Mouse (Mus musculus): ENCODE measurements around the gene Rlf.
"Not testable (repeated sequence)": the region's sequence is repeated elsewhere in the genome, so short reads cannot be mapped to it uniquely, and the experiment has no call there.

The Rlf gene

DNA sequence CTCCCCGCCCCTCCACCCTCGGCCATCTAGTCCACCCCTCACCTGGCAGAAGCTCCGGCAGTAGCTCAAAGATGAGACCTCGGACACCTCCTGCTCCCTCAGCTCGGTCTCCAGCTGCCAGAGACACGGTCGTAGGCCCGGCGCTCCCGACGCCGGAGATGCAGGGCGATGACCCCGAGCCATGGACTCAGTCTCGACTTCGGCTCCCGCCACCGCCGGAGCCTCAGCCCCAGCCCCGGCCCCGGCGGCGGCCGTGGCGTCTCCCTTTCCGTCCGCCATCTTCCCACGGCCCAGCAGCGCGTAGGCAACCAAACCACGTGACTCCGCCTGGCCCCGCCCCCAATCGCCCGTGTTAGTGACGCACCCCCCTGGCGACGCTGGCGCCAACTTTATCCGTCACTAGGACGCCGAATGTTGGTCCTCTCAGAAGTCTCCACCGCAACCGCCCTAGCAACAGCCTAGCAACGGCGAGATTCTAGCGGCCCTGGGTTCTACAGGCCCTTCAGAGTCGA is at the start of gene Rlf:
Gene Rlf (minus strand): TSS at position 292 of the 512 bp plus-strand sequence.
- peak; percentile 98 to 99 for DNase-seq (ENCODE audit: low spot score in 2 of 2)

DNA sequence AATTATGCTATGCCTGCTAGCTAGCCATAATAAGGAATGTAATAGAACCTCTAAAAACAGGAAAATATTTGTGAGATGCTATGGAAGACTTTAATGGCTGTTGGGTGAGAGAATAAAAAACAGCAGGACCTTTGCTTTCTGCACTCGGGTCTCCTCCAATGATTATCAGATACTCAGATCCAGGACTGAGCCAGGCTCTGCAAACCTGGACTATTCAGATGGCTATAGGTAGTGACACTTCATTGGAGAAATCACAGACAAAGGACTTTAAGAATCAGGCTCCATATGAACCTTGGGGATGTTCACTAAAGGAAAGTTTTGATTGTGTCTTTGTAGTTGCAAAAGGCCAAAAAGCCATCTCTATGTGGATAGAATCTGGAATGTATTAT is 26.7 kb upstream of the Rlf start:
- no peak for DNase-seq (ENCODE audit: low spot score in 2 of 2)

DNA sequence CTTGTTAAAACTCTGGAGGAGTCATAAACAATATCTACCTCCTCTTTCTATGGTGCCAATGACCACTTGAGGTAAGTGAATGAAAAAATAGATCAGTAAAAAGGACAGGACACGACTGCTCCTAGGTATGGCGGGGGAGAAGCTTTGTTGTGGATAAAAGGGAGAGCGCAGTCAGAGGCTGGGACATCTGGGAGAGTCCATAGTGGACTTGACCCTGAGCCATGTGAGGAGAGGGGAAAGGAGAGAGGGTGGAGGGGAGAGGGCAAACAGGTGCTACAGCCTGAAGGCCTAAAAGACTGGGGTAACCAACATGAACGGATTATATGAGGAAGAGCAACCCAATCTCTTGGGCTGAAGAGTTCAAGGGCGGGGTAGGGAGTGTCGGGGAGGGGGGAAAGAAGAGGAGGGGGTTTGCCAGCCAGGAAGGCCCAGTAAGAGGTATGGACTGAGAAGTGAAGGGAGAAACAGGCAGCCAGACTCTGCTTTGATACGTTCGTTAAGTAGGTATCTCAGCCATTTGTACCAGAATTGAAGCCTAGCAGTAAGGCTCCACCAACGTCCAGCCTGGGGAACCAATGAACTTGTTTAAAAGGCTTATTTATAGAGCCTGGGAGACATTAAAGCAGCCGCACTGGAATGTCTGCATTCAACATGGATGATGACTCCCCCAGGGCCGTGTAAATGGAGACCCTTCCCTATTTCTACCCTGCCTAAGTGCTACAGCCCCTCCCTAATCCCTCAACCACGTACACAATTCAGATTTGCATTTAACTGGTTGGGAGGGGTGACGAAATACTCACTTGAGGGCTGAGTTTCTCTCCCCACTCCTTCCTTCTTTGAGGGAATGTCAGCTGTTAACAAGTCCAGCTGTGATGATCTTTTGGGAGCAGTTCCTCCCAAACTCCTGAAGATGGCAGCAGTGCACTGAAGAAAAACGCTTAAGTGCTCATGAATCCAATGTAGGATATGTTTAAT is 26.0 kb upstream of the Rlf start:
- no peak for DNase-seq (ENCODE audit: low spot score in 2 of 2)

DNA sequence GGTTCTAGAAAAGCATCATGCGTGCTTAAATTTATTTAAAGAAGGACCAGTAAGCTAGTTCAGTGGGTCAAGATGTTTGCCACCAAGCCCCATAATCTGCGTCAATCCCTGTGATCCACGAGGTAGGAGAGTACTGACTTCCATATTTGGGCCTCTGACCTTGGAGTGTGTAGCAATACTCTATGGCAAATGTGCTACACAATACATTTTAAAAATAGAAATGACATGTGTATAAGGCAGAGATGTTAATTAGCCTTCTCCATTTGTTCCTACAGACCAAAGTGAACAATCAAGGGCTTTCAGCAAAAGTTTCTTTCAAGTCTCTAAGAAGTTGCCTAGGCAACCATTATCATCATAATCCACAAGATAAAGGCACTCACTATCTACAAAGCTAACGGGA is 25.0 kb upstream of the Rlf start:
- no peak for DNase-seq (ENCODE audit: low spot score in 2 of 2)

DNA sequence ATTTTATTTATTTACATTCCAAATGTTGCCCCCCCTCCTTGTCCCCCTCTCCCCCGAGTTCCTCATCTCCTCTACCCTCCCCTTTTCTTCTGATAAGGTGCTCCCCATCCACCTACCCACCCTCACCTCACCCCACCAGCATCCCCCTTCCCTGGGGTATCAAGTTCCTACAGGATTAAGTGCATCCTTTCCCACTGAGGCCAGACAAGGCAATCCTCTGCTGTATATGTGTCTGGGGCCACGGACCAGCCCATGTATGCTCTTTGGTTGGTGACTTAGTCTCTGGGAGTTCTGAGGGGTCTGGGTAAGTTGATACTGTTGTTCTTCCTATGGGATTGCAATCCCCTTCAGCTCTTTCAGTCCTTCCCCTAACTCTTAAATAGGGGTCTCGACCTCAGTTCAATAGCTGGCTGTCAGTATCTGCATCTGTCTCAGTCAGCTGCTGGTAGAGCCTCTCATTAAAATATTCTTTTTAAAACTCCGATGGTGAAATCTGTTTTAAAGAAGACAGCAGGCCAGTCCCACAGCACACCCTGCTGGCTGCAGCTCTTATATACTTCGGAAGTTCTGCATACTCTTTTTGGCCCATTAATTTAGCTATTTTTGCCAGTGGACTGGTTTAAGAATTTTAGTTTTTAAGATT is 17.0 kb upstream of the Rlf start:
- no peak for DNase-seq (ENCODE audit: low spot score in 2 of 2)

DNA sequence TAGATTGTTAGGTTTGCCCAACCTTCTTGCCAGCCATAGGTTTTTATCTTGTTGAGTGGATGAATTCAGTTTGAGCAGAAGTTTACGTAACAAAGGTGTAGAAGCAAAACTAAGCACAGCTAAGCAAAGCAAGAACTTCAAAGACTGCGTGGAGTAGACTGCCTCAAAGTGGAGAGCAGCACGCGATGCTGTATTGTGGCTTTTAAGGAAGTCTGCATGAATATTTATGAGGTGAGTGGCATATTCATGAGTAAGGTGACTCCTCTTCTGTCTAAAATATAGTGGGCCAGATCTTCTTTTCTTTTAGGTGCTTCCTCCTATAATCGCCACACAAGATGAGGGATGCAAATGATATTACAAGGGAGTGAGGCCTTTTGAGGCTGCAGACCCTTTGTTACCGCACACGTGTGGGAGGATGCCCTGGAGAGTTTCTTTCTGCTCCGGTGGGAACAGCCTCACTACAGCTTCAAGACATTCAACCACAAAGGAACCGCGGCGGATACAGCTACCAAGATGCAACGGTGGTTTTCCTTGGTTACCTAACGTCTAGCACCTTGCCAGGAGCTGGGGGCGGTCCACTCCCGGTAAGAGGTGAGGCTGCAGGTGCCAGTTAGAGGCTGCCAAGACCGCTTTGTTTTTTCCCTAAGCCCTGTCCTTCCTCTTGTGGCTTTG is 16.2 kb upstream of the Rlf start:
- DNase-seq (ENCODE audit: low spot score in 2 of 2) = peak in 1 of 2 experiments; percentile 18

DNA sequence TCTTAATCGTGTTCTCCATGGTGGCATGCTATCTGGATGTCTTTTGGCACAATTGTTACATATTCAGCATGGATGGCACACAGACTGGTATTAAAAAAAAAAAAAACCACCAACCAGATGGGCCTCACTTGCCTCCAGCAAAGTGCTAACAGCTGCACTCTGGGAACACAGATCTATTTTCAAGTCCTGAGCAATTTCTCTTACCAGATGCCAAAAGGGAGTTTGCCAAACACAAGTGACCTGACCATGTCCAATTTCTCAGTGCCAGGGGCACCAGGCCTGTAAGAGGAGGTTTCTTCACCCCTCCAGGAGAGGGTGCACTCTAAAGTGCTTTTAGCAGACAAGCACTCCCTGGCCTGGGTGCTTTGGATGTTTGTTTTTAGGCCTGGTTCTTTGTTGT is 12.2 kb upstream of the Rlf start:
- DNase-seq (ENCODE audit: low spot score in 2 of 2) = peak in 1 of 2 experiments; percentile 11

DNA sequence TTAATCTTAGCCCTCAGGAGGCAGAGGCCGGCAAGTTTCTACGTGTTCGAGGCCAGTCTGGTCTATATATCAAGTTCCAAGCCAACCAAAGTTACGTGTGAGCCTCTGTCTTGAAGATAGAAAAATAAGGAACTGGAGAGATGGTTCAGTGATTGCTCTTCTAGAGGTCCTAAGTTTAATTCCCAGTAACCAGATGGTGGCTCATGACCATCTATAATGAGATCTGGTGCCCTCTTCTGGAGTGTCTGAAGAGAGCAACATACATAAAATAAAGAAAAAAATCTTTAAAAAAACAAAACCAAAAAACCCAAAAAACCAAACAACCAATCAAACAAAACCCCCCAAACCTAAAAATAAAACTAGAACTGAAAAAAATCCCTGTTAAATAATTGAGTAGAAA is 10.3 kb upstream of the Rlf start:
- DNase-seq (ENCODE audit: low spot score in 2 of 2) = no peak

DNA sequence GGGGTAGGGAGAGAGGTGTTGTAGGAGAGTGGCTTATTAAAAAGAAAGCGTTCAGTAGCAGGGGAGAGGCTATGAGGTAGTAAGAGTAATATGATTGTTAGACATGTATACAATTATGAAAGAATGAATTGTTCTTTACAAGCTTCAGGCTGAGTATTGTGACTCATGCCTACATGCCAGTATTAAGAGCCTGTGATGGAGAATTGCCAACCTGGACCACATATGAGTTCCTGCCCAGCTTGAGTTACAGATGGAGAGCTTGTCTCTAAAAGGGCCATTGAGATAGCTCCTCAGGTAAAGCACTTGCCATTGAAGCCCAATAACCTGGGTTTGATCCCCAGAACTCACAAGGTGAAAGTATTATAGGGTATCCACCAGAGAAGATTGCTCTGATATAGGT is 8.3 kb upstream of the Rlf start:
- DNase-seq (ENCODE audit: low spot score in 2 of 2) = no peak

DNA sequence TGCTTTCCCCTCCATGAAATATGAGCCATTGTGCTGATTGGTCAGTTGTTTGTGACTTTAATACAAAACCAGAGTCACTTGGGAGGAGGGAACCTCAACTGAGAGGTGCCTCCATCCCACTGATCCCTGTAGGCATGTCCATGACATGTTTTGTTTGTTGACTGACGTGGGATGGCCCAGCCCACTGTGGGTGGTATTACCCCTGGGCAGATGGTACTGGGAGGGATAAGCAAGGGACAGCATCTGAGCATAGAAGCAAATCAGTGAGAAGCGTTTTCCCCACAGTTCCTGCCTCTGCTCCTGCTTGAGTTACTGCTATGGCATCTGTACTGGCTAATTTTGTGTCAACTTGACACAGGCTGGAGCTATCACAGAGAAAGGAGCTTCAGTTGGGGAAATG is 1.3 kb upstream of the Rlf start:
- DNase-seq (ENCODE audit: low spot score in 2 of 2) = no peak

DNA sequence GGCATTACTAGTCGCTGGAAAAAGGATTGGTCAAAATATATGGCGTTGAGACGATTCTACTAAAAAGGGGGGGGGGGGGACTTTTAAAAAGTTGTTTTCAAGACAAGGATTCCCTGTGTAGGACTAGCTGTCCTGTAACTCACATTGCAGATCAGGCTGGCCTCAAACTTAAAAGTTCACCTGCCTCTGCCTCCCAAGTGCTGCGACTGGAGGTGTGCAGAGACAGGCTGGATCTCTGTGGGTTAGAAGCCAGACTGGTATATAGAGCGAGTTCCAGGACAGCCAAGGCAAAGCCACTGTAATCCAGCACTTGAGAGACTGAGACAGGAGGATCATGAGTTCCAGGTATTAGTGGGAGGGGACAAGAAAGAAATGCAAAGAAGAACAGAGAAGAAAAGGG is 605 bp upstream of the Rlf start:
- DNase-seq (ENCODE audit: low spot score in 2 of 2) = no peak

DNA sequence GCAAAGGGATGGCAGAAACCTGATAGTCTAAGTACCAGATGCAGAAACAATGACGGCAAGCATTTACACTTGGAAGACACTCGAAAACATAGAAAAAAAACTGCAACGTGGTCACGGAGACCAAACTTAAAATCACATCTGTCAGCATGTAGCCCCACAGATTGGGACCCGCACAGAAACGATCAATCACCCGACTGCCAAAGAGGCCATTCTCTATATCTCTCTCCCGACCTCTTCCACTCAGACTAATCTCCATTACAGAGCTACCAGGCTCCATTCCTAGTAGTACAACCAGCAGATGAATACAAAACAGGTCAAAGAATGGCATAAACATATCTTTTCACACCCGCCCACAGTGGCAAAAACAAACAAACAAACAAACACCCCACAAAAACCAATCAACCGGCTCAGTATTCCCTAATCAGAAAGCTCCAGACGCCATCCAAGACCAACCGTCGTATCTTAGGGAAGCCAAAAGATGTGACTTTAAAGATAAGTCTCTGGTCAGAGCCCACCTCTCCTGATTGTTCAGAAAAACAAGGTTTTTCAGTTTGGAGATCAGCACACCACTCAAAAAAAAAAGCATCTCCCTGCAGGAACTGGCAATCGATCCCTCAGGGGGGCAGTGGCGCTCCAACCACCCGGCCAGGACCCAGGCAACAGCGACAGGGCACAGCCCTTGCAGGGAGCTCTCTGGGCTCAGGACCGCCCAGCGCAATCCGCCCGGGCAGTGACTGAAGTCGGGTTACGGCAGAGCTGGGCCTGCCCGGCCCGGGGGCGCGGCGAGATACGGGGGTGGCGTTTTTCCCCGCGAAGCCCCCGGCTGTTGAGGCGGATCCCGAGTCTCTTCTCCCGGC is 720 bp downstream of the Rlf start:
- DNase-seq (ENCODE audit: low spot score in 2 of 2) = peak; percentile 36 to 37

DNA sequence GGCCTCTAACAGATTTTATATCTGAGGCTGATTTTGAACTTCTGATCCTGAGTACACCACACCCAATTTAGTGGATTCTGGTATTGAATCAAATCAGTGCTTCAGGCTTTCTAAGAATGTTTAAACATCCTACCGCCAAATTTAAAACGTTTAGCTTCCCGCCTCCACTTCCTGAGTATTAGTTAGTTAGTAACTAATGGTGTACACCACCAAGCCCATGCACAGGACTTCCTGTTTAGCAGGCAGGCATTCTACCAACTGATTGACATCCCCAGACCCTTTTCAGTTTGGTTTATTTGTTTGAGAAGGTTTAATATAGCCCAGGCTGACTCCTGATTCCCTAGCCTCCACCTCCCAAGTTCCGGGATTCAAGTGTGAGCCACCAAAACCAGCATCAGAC is 6.0 kb downstream of the Rlf start:
- DNase-seq (ENCODE audit: low spot score in 2 of 2) = no peak

DNA sequence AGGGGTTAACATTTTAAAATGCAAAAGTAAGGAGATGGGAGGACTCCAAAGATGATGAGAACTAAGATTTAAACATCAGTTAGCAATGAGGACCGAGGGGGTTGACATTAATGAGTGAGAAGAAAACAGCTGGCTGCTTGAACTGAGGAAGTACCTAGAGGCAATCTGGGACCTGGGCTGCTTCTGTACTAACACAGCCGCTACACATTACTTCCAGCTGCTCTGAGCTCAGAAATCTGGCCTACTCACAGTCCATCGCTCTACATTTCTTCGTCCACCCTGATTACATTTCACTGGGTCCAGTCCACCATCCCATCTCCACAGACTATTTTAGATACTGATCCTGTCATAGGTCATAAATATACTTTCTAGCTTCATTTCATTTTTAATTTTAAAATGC is 17.0 kb downstream of the Rlf start:
- no peak for DNase-seq (ENCODE audit: low spot score in 2 of 2)

DNA sequence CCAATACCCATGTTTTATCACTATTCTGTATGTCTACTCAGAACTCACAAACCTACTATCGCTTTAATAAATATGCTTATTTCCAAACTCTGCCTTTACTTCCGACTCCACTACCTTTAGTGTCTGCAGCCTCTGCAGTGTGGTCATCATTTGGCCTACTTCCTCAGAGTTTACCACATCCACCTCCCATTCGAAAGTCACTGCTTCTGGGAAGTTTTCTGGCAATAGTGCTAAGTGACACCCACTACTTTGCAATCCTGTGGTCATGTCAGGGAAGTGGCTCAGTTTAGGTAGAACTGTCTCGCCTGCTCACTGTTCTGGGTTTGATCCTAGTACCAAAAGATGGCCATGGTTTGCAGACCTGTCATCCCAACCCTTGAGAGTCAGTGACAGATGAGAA is 17.9 kb downstream of the Rlf start:
- DNase-seq (ENCODE audit: low spot score in 2 of 2) = no peak

DNA sequence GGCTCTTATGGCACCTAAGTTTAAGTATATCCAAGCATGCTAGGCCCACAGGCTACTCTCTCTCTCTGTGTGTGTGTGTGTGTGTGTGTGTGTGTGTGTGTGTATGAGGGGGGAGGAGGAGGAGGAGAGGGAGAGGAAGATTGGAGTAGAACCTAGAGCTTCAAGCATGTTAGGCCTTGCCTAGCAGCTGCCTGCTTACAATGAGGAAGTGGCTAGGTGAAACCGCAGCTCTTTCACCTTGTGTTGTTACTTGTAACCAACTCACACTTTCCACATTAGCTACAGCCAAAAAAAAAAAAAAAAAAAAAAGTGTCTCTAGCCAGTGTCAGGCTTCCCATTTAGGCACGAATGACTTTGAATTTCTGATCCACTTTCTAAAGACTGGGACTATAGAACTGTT is 18.7 kb downstream of the Rlf start:
- no peak for DNase-seq (ENCODE audit: low spot score in 2 of 2)

DNA sequence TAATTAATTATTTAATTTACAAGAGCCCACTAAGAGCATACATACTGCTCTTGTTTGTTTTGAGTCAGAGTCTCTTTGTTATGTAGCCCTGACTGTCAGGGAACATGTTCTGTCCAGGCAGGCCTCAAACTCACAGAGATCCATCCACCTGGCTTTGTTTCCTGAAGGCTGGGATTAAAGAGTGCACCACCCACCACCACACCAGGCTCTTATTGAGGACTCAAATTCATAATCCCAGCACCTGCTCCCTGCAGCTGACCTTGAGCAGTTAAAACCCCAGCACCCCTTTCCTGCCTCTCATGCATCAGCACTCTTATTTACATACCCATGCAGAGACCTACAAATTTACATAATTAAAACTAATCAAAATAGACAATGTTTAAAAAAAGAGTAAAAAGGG is 20.1 kb downstream of the Rlf start:
- DNase-seq (ENCODE audit: low spot score in 2 of 2) = no peak

DNA sequence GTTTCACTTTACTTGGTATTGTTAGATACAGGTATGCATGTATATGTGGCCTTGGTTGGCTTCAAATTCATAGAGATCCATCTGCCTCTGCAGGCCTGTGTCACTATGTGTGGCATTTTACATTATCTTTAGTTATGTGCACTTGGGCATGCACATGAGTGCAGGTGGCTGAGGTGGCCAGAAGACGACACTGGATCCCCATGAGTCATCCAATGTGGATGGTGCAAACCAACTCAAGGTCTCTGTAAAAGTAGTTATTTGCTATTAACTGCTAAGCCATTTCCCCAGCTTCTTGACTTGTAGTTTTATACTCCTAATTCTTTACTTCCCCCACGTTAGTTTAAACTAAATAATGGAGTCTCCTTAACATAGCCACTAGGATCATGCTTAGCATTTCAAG is 22.6 kb downstream of the Rlf start:
- DNase-seq (ENCODE audit: low spot score in 2 of 2) = no peak

DNA sequence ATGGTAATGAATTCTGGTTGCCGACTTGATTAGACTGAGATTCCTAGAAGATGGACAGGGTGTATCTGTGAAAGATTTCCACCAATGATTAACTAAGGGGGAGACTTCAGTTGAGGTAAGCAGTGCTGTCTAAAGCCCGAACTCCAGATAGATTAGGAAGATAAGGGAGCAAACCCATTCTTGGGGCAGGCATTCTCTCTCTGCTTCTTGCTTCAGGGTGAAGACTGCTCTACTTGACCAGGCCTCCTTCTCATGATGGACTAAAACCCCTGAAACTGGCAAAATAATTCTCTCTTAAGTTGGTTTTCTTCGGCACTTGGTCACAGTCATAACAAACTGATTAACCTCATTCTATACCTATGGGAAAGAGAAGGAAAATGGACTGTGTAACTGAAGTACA is 25.5 kb downstream of the Rlf start:
- no peak for DNase-seq (ENCODE audit: low spot score in 2 of 2)

DNA sequence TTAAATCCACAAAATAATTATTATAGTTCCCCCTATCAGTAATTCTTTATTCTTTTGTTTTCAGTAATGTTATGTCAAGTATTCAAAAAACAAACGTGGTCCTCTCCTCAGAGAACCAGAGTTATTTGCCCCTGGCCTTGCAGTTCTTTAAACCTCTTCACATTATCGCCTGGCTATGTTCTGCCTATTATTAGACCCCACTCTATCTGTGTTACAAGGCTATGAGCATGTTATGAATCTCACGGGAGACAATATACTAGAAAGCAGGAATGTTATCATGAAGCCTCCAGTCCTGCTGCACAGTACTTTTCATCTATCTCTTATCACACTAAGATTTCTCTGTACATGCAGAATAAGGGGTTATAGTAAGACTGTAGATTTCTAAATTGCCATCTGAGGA is 35.2 kb downstream of the Rlf start:
- no peak for DNase-seq (ENCODE audit: low spot score in 2 of 2)

DNA sequence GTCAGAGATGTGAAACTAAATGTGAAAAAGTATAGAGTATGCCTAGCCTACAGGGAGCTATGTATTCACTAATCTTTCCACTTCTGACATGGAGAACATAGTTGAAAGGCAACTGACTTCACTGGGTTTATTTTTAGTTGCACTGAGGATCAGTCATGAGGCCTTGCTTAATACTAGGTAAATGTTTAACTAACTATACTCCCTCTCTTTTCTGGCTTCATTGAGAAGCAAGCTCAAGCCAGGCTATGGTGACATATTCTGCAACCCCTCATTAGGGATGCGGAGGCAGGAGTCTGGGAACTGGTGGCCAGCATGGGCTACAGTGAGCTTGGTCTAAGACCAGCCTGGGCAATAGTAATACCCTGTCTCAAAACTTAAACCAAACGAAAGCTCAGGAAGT is 47.2 kb downstream of the Rlf start:
- DNase-seq (ENCODE audit: low spot score in 2 of 2) = no peak

DNA sequence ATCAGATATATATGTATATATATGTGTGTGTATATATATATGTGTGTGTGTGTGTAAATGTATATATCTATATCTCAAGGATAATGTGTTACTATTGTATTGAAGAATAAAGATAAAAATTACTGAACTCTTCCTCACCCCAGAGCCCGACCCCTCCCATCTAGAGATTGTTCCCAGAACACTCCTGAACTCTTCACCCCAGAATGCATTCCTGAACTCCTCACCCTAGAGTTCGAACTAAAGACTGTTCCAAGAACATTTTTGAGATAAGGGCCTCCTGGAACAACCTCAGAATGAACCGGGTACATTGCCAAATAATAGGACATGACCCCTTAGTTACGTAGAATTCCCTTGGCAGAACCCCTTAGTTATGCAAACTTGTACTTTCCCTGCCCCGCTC is 48.2 kb downstream of the Rlf start:
- not testable (repeated sequence) for DNase-seq (ENCODE audit: low spot score in 2 of 2)

Measured in right cerebral cortex, postnatal 36 days (tissue).